Mouse (Mus musculus) stomach, postnatal 0 days (tissue): ENCODE results near the gene Epb41l2.

Source experiments
- CTCF ChIP-seq: IDR thresholded peaks from 2 replicates; pipeline ENCODE4 v1.5.1; 2016; ENCODE audit warnings: antibody characterized with exemption, low read depth, mild to moderate bottlenecking, moderate library complexity
- EP300 ChIP-seq: optimal IDR thresholded peaks from 2 replicates; pipeline ENCODE3; 2016; ENCODE audit warnings: antibody characterized with exemption

DNA sequence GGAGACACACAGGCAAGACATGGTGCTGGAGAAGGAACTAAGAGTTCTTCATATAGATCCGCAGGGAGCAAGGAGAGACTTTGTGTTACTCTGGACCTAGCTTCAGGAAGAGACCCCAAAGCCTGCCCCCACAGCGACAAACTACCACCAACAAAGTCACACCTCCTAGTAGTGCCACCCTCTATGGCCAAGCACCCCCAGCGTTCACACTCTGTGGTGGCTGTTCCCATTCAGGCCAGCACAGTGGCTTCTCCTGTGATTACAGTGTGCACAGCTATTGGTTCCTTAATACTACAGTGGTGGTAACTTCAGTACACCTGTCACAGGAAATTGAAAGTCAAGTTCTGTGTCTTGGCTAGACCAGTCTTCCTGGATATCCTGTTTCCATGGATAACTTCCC, 80.3 kb downstream of the Epb41l2 start:
- TF ChIP-seq CTCF = no peak
- no peak for TF ChIP-seq EP300
